ENCODE assay signal across 19 mouse cellular contexts in the genomic region with DNA sequence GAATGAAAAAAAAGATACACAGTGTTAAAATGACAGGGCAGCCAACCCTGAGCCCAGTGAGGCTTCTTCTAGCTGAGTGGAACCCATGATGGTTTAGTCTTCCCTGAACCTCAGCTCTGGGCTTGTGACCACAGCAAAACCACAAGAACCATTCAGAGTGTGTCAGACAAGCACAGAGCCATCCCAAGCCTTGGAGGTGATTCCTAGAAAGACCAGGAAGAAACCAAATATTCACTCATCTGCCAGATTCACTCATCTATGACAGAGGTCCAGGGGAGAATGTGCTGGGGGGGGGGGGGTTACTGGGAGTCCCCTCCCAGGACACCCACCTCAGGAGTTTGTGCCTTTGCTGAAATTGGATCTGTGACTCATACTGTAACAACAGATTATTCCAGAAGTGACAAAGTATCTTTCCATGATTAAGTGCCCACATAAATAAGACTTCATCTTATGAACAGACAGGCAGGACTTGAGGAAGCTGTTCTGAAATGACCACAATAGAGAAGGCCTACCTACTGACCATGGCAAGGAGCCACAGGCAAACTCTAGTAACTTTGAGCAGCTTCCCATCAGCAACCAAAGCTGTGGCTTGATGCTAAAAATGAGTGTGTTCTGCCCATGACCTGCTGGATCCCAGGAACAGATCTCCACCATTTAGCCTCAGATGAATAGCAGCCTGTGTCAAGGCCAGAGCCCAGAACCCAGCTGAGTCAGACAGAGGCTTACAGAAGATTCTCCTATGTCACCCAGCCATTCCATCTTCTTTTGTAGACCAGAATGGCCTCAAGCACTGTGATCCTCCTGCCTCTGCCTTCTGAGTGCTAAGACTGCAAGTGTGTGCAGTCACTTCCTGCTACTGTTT. TPM values are rescaled to one million over a fixed set of nuclear protein-coding genes. Genes with fewer than 3 reads are reported as not detected.
DNase-seq lines count a peak whose midpoint lies in the region; ATAC-seq and TF ChIP-seq lines count a peak whose summit lies in the region.
"Had no signal": no experiment of that assay in that cellular context is flagged by ENCODE, and none has a peak within 500 bp of the region (broad histone marks: within the 10 kb centered on the region; RNA-seq: fewer than 3 reads in every experiment).

No protein-coding gene starts in this region.

- no peaks in the 10 kb centered on the region for H3K79me3 ChIP-seq in C2C12 (ENCODE audit: low read depth)

- H3K36me3 ChIP-seq in intestine, embryonic 14.5 days (ENCODE audit: control insufficient read depth, insufficient read depth, low read length) = no peaks in the 10 kb centered on the region
- H3K36me3 ChIP-seq in intestine, embryonic 15.5 days = no peaks in the 10 kb centered on the region
- no peaks in the 10 kb centered on the region for H3K36me3 ChIP-seq in C2C12 (ENCODE audit: control insufficient read depth, insufficient read depth)
- no peaks in the 10 kb centered on the region; the same call in 1 of the 2 replicates for H3K36me3 ChIP-seq in heart, postnatal 0 days (replicated peaks; ENCODE audit: control insufficient read depth, insufficient read depth, low read length)
- H3K36me3 ChIP-seq: forebrain, embryonic 15.5 days; liver, embryonic 15.5 days; neural tube, embryonic 15.5 days had no signal

- no peaks in the 10 kb centered on the region for H3K9me3 ChIP-seq in intestine, embryonic 14.5 days (ENCODE audit: control insufficient read depth, low read length)
- no peaks in the 10 kb centered on the region for H3K9me3 ChIP-seq in intestine, embryonic 15.5 days
- H3K9me3 ChIP-seq in heart, postnatal 0 days (replicated peaks; ENCODE audit: control insufficient read depth, low read length) = no peaks in the 10 kb centered on the region
- H3K9me3 ChIP-seq: forebrain, embryonic 15.5 days; liver, embryonic 15.5 days; megakaryocyte, embryonic 14.5 days; neural tube, embryonic 15.5 days had no signal

- H3ac ChIP-seq in C2C12 (ENCODE audit: control insufficient read depth, insufficient read length, low read depth) = no peak overlapping the region

- H3K4me2 ChIP-seq in intestine, embryonic 14.5 days (ENCODE audit: low read length) = no peak overlapping the region
- H3K4me2 ChIP-seq in intestine, embryonic 15.5 days (replicated peaks) = no peak overlapping the region
- H3K4me2 ChIP-seq in heart, postnatal 0 days (ENCODE audit: low read depth, low read length) = no peak overlapping the region
- H3K4me2 ChIP-seq: forebrain, embryonic 15.5 days; liver, embryonic 15.5 days; neural tube, embryonic 15.5 days had no signal

- no peak for TF ChIP-seq CTCF in C2C12 (IDR thresholded peaks at IDR 0.05; ENCODE audit: control insufficient read depth, insufficient read depth, insufficient read length)
- no peak for TF ChIP-seq CTCF in heart, postnatal 0 days (IDR thresholded peaks at IDR 0.05; ENCODE audit: low read depth)

- H3K79me2 ChIP-seq in C2C12 (ENCODE audit: control insufficient read depth, insufficient read depth) = no peaks in the 10 kb centered on the region

- H3K4me3 ChIP-seq in intestine, embryonic 14.5 days (ENCODE audit: low read depth, low read length) = no peak overlapping the region
- no peak overlapping the region for H3K4me3 ChIP-seq in intestine, embryonic 15.5 days (replicated peaks)
- no peak overlapping the region for H3K4me3 ChIP-seq in C2C12 (ENCODE audit: insufficient read depth, poor library complexity, severe bottlenecking)
- no peak overlapping the region for H3K4me3 ChIP-seq in heart, postnatal 0 days (ENCODE audit: low read depth, low read length)
- H3K4me3 ChIP-seq: forebrain, embryonic 15.5 days; liver, embryonic 15.5 days; megakaryocyte, embryonic 14.5 days; neural tube, embryonic 15.5 days had no signal

- H3K4me1 ChIP-seq in intestine, embryonic 14.5 days (replicated peaks; ENCODE audit: control insufficient read depth, insufficient read depth, low read length) = peaks cover 12% of the 10 kb centered on the region
- peaks cover 12% of the 10 kb centered on the region for H3K4me1 ChIP-seq in intestine, embryonic 15.5 days (replicated peaks)
- H3K4me1 ChIP-seq in heart, postnatal 0 days (ENCODE audit: control insufficient read depth, insufficient read depth) = peaks cover 15% of the 10 kb centered on the region; the same call in 1 of the 2 replicates
- H3K4me1 ChIP-seq: forebrain, embryonic 15.5 days; liver, embryonic 15.5 days; megakaryocyte, embryonic 14.5 days; neural tube, embryonic 15.5 days had no signal

- intact Hi-C loops in gastrocnemius, postnatal 36 days (cut with DNase I) = no loop called here

- no peak for TF ChIP-seq EP300 in heart, postnatal 0 days (IDR thresholded peaks at IDR 0.05; ENCODE audit: low read depth)

- H3K27ac ChIP-seq in intestine, embryonic 14.5 days (ENCODE audit: low read depth) = no peak overlapping the region
- H3K27ac ChIP-seq in intestine, embryonic 15.5 days = no peak overlapping the region
- 0 out of 2 replicates have a peak overlapping the region, but pooled peaks have one; percentile 5 for H3K27ac ChIP-seq in heart, postnatal 0 days (ENCODE audit: low read depth)
- H3K27ac ChIP-seq: forebrain, embryonic 15.5 days; liver, embryonic 15.5 days; neural tube, embryonic 15.5 days had no signal

- H3K27me3 ChIP-seq in intestine, embryonic 14.5 days (replicated peaks; ENCODE audit: control insufficient read depth, insufficient read depth, low read length) = no peaks in the 10 kb centered on the region
- H3K27me3 ChIP-seq in intestine, embryonic 15.5 days (replicated peaks) = no peaks in the 10 kb centered on the region
- H3K27me3 ChIP-seq in C2C12 (ENCODE audit: control insufficient read depth, insufficient read depth, insufficient read length) = peaks cover 10% of the 10 kb centered on the region
- no peaks in the 10 kb centered on the region for H3K27me3 ChIP-seq in heart, postnatal 0 days (ENCODE audit: control insufficient read depth, insufficient read depth, low read length)
- H3K27me3 ChIP-seq: forebrain, embryonic 15.5 days; liver, embryonic 15.5 days; neural tube, embryonic 15.5 days had no signal

- no peak for ATAC-seq in intestine, embryonic 14.5 days (replicated peaks; ENCODE audit: low FRiP score, low TSS enrichment, low read depth)
- no peak for ATAC-seq in intestine, embryonic 15.5 days
- no peak for ATAC-seq in heart, postnatal 0 days (ENCODE audit: insufficient read depth, low read depth)
- no peak for ATAC-seq in megakaryocyte progenitor cell, adult 5-6 weeks (replicated peaks; ENCODE audit: poor library complexity)
- ATAC-seq: forebrain, embryonic 15.5 days; hindbrain, embryonic 16.5 days; midbrain, embryonic 16.5 days had no signal

- DNase-seq in gastrocnemius, postnatal 25 days = peak; percentile 1
- DNase-seq in gastrocnemius, postnatal 36 days = no peak
- peak; percentile 45 for DNase-seq in intestine, embryonic 14.5 days (ENCODE audit: low spot score)
- DNase-seq in heart, postnatal 0 days (ENCODE audit: low spot score) = no peak
- DNase-seq: cerebellum, adult 18-20 months; cerebellum, postnatal 25 days; embryo, embryonic 11 days; kidney, adult 11 months; lung, postnatal 10 days; thymus, adult 2 months had no signal

- no peak overlapping the region for H3K9ac ChIP-seq in intestine, embryonic 14.5 days (ENCODE audit: low read length)
- no peak overlapping the region for H3K9ac ChIP-seq in intestine, embryonic 15.5 days
- H3K9ac ChIP-seq in heart, postnatal 0 days (replicated peaks; ENCODE audit: low read depth, low read length) = no peak overlapping the region
- H3K9ac ChIP-seq: forebrain, embryonic 15.5 days; liver, embryonic 15.5 days; neural tube, embryonic 15.5 days had no signal

TF ChIP-seq in C2C12, 6 proteins besides CTCF, POLR2A, EP300 and RAD21:
- TF ChIP-seq MYOG (IDR thresholded peaks at IDR 0.05; ENCODE audit: control insufficient read depth, extremely low read depth, insufficient read length) (no peak), CEBPB (IDR thresholded peaks at IDR 0.05; ENCODE audit: low read depth) (no peak), FOSL1 (IDR thresholded peaks at IDR 0.05; ENCODE audit: insufficient read depth, low read length, poor library complexity, severe bottlenecking) (peak; percentile 44), MAX (IDR thresholded peaks at IDR 0.05) (no peak), MYOD1 (IDR thresholded peaks at IDR 0.05; ENCODE audit: control insufficient read depth, insufficient read length, low read depth) (peak; percentile 63), USF1 (IDR thresholded peaks at IDR 0.05; ENCODE audit: low read depth) (peak; percentile 17)

RNA-seq across cellular contexts. Expression of gene Igf2r, which starts 35.4 kb away (rescaled TPM):
- 10 to 100 TPM; 44.6 to 45.8 TPM for total RNA-seq in gastrocnemius, postnatal 25 days (2021)
- 10 to 100 TPM; 41.0 to 42.8 TPM for total RNA-seq in gastrocnemius, postnatal 36 days (2021)
- polyA plus RNA-seq in intestine, embryonic 14.5 days (2014; fragmentation: Nextera tagmentation; extraction: Ambion mirVana) = 52.3 and 52.8 TPM in 2 replicates
- 37.5 and 38.9 TPM in 2 replicates for polyA plus RNA-seq in intestine, embryonic 15.5 days (2015; fragmentation: Nextera tagmentation; extraction: Ambion mirVana)
- polyA plus RNA-seq in C2C12 (2012; fragmentation: generic; extraction: Trizol) = 2.3 TPM
- total RNA-seq in heart, postnatal 0 days (2014; rRNA removed; ENCODE audit: low replicate concordance) = 424 and 484 TPM in 2 replicates
- 52.2 and 59.9 TPM in 2 replicates for polyA plus RNA-seq in heart, postnatal 0 days (2015; fragmentation: Nextera tagmentation; extraction: Ambion mirVana)
- total RNA-seq in megakaryocyte progenitor cell, adult 5-6 weeks (2015) = 1.2 and 2.6 TPM in 2 replicates
- 3.0 and 4.1 TPM in 2 replicates for total RNA-seq in megakaryocyte progenitor cell, adult 5-6 weeks (2017)

Comparison
In these comparisons a context has a peak if more than half of its experiments do, and no peak if none do; other contexts are left out.
1. DNase-seq: peak in gastrocnemius, postnatal 25 days (single experiment) and intestine, embryonic 14.5 days (single experiment); none in gastrocnemius, postnatal 36 days (0 of 2) and heart, postnatal 0 days (single experiment).
2. RNA of gene Igf2r, which starts 35.4 kb away (total RNA-seq): 424 to 484 TPM in heart, postnatal 0 days, 44.6 to 45.8 TPM in gastrocnemius, postnatal 25 days and 41.0 to 42.8 TPM in gastrocnemius, postnatal 36 days; 1.2 to 4.1 TPM in megakaryocyte progenitor cell, adult 5-6 weeks; every median in the first group is over 4 times any median in the second.